In genomic region chr12:117592019-117592418, GRCm38 (mm10) we compare ENCODE assay signal across 14 mouse cellular contexts.
A peak's percentile ranks its signal among the peaks of the same experiment; 100 is the strongest.
DNase-seq lines count a peak whose midpoint lies in the region; ATAC-seq and TF ChIP-seq lines count a peak whose summit lies in the region.
"Had no signal": no experiment of that assay in that cellular context is flagged by ENCODE, and none has a peak within 500 bp of the region (broad histone marks: within the 10 kb centered on the region; RNA-seq: fewer than 3 reads in every experiment).

No protein-coding gene starts in this region.

- DNase-seq in frontal cortex, postnatal 36 days (ENCODE audit: low spot score in 2 of 2) = no peak
- peak; percentile 18 for DNase-seq in kidney, adult 2 months
- DNase-seq in kidney, adult 11 months = no peak
- DNase-seq in liver, postnatal 0 days = no peak
- no peak for DNase-seq in liver, embryonic 11.5 days (ENCODE audit: low spot score)
- no peak for DNase-seq in CH12.LX (ENCODE audit: extremely low read depth)
- no peak for DNase-seq in thymus, postnatal 25 days
- DNase-seq: adrenal gland, postnatal 36 days; cerebellum, postnatal 14 days; gastrocnemius, postnatal 36 days; right cerebral cortex, postnatal 14 days had no signal

- no peak overlapping the region for H3K4me2 ChIP-seq in liver, postnatal 0 days (ENCODE audit: low read depth, low read length)
- H3K4me2 ChIP-seq in liver, embryonic 11.5 days = no peak overlapping the region
- no peak overlapping the region for H3K4me2 ChIP-seq in CH12.LX (ENCODE audit: insufficient read depth, low read depth, poor library complexity, severe bottlenecking)

- no peaks in the 10 kb centered on the region for H3K9me3 ChIP-seq in liver, postnatal 0 days (ENCODE audit: low read length)
- H3K9me3 ChIP-seq in liver, embryonic 11.5 days (ENCODE audit: control insufficient read depth, low read length) = no peaks in the 10 kb centered on the region
- H3K9me3 ChIP-seq in CH12.LX (replicated peaks; ENCODE audit: low read length) = peaks cover 1% of the 10 kb centered on the region

- in situ Hi-C loops in CH12.LX (cut with MboI; ENCODE audit: low pct_ligation_motif_present, low pct_unique_long_range_greater_than_20kb, low sequenced_read_pairs) = no loop called here

- H3K79me2 ChIP-seq in CH12.LX (replicated peaks; ENCODE audit: control insufficient read depth, extremely low read depth, insufficient read depth, poor library complexity, severe bottlenecking) = no peaks in the 10 kb centered on the region

- 0 out of 2 replicates have a peak, but pooled peaks have one; percentile 2 for TF ChIP-seq CTCF in kidney, adult 2 months (conservative IDR thresholded peaks at IDR 0.05; ENCODE audit: insufficient read depth, insufficient read length, low read depth, low read length)
- 0 out of 2 replicates have a peak, but pooled peaks have one; percentile 7 for TF ChIP-seq CTCF in liver, postnatal 0 days (IDR thresholded peaks at IDR 0.05; ENCODE audit: low read depth)
- no peak; a peak in 1 of 4 replicates for TF ChIP-seq CTCF in CH12.LX (conservative IDR thresholded peaks at IDR 0.05 in 1 of 2, IDR thresholded peaks at IDR 0.05 in 1 of 2; ENCODE audit: low read depth in 2 of 2, low read length in 2 of 2)

- no peaks in the 10 kb centered on the region for H3K27me3 ChIP-seq in kidney, adult 2 months (replicated peaks; ENCODE audit: control insufficient read depth, insufficient read depth, low read length)
- H3K27me3 ChIP-seq in liver, postnatal 0 days (ENCODE audit: insufficient read depth, low read length) = no peaks in the 10 kb centered on the region
- no peaks in the 10 kb centered on the region for H3K27me3 ChIP-seq in liver, embryonic 11.5 days (replicated peaks; ENCODE audit: control insufficient read depth, insufficient read depth, low read length)
- H3K27me3 ChIP-seq in CH12.LX (replicated peaks) = no peaks in the 10 kb centered on the region

- no peaks in the 10 kb centered on the region for H3K36me3 ChIP-seq in kidney, adult 2 months (ENCODE audit: control insufficient read depth, insufficient read depth, low read length)
- no peaks in the 10 kb centered on the region for H3K36me3 ChIP-seq in liver, postnatal 0 days (replicated peaks; ENCODE audit: insufficient read depth, low read length)
- H3K36me3 ChIP-seq in liver, embryonic 11.5 days (ENCODE audit: control insufficient read depth, insufficient read depth, low read length) = no peaks in the 10 kb centered on the region
- peaks cover 0 to 8% of the 10 kb centered on the region in 2 experiments for H3K36me3 ChIP-seq in CH12.LX (replicated peaks in 1 of 2; ENCODE audit: control insufficient read depth in 1 of 2, insufficient read depth in 1 of 2, low read length in 1 of 2)
- H3K36me3 ChIP-seq: embryonic facial prominence, embryonic 10.5 days had no signal

- H3K27ac ChIP-seq in kidney, adult 2 months (ENCODE audit: insufficient read depth, low read depth, low read length) = no peak overlapping the region
- no peak overlapping the region for H3K27ac ChIP-seq in liver, postnatal 0 days (ENCODE audit: low read depth)
- no peak overlapping the region for H3K27ac ChIP-seq in liver, embryonic 11.5 days (ENCODE audit: low read depth, low read length)
- no peak overlapping the region for H3K27ac ChIP-seq in CH12.LX (ENCODE audit: insufficient read depth, low read depth)
- H3K27ac ChIP-seq: embryonic facial prominence, embryonic 10.5 days had no signal

- WGBS in kidney, adult 2 months = 49% methylated on average over 2 of the region's 2 CpGs
- WGBS in liver, postnatal 0 days (ENCODE audit: insufficient replicate concordance) = 51% methylated on average over 2 of the region's 2 CpGs
- 46% methylated on average over 2 of the region's 2 CpGs for WGBS in liver, embryonic 11.5 days

- ATAC-seq in frontal cortex, adult (ENCODE audit: low TSS enrichment) = 0 out of 2 replicates have a peak, but pooled peaks have one; percentile 27
- no peak for ATAC-seq in liver, postnatal 0 days
- ATAC-seq in liver, embryonic 11.5 days (replicated peaks; ENCODE audit: low FRiP score) = no peak

- TF ChIP-seq POLR2A in kidney, adult 2 months (IDR thresholded peaks at IDR 0.05; ENCODE audit: low read depth, low read length) = no peak
- no peak for TF ChIP-seq POLR2A in CH12.LX (IDR thresholded peaks at IDR 0.05; ENCODE audit: low read depth, low read length)

- dilution Hi-C loops in CH12.LX (cut with MboI; ENCODE audit: extremely low pct_ligation_motif_present, extremely low pct_unique_long_range_greater_than_20kb, low sequenced_read_pairs) = no loop called here

- no peaks in the 10 kb centered on the region for H3K4me1 ChIP-seq in kidney, adult 2 months (ENCODE audit: control insufficient read depth, insufficient read depth, low read length)
- H3K4me1 ChIP-seq in liver, postnatal 0 days (ENCODE audit: insufficient read depth) = no peaks in the 10 kb centered on the region
- H3K4me1 ChIP-seq in liver, embryonic 11.5 days (replicated peaks; ENCODE audit: control insufficient read depth, insufficient read depth, low read length) = no peaks in the 10 kb centered on the region
- H3K4me1 ChIP-seq in CH12.LX (ENCODE audit: control insufficient read depth in 1 of 2, insufficient read depth in 2 of 2) = peaks cover 0 to 4% of the 10 kb centered on the region in 2 experiments; a peak in 1 of 4 replicates
- H3K4me1 ChIP-seq: embryonic facial prominence, embryonic 10.5 days had no signal

- no peak; the same call in 1 of the 2 replicates for TF ChIP-seq RAD21 in CH12.LX (IDR thresholded peaks at IDR 0.05; ENCODE audit: low read depth, low read length)

- H3K9ac ChIP-seq in liver, postnatal 0 days (replicated peaks) = no peak overlapping the region
- no peak overlapping the region for H3K9ac ChIP-seq in liver, embryonic 11.5 days (ENCODE audit: low read depth, low read length)
- no peak overlapping the region for H3K9ac ChIP-seq in CH12.LX (ENCODE audit: insufficient read depth, low read depth)

- H3K4me3 ChIP-seq in kidney, adult 2 months (ENCODE audit: insufficient read depth, low read depth, low read length) = no peak overlapping the region
- no peak overlapping the region for H3K4me3 ChIP-seq in liver, postnatal 0 days (ENCODE audit: low read depth, low read length)
- H3K4me3 ChIP-seq in liver, embryonic 11.5 days (ENCODE audit: low read depth, low read length) = no peak overlapping the region
- no peak overlapping the region for H3K4me3 ChIP-seq in CH12.LX (replicated peaks in 1 of 3; ENCODE audit: low read depth in 2 of 3, low read length in 2 of 3, poor library complexity in 1 of 3)
- H3K4me3 ChIP-seq: embryonic facial prominence, embryonic 10.5 days; erythroblast, embryonic 14.5 days had no signal

- no peak for TF ChIP-seq EP300 in liver, postnatal 0 days (IDR thresholded peaks at IDR 0.05; ENCODE audit: low read depth)
- no peak for TF ChIP-seq EP300 in CH12.LX (IDR thresholded peaks at IDR 0.05; ENCODE audit: low read length)

TF ChIP-seq in CH12.LX, 34 proteins besides CTCF, POLR2A, EP300 and RAD21:
- TF ChIP-seq ELF1 (IDR thresholded peaks at IDR 0.05; ENCODE audit: low read depth, low read length) (no peak), SMC3 (IDR thresholded peaks at IDR 0.05; ENCODE audit: low read depth, low read length) (peak; percentile 9), JUN (IDR thresholded peaks at IDR 0.05; ENCODE audit: insufficient read depth, low read depth, low read length) (no peak), TBP (conservative IDR thresholded peaks at IDR 0.05; ENCODE audit: low read depth, low read length) (no peak)

Comparison
In these comparisons a context has a peak if more than half of its experiments do, and no peak if none do; other contexts are left out.
1. CTCF ChIP-seq: peak in kidney, adult 2 months (single experiment) and liver, postnatal 0 days (single experiment); none in CH12.LX (0 of 2).